Mouse (Mus musculus): Measurements from ENCODE around the gene Bcl11a.

DNA sequence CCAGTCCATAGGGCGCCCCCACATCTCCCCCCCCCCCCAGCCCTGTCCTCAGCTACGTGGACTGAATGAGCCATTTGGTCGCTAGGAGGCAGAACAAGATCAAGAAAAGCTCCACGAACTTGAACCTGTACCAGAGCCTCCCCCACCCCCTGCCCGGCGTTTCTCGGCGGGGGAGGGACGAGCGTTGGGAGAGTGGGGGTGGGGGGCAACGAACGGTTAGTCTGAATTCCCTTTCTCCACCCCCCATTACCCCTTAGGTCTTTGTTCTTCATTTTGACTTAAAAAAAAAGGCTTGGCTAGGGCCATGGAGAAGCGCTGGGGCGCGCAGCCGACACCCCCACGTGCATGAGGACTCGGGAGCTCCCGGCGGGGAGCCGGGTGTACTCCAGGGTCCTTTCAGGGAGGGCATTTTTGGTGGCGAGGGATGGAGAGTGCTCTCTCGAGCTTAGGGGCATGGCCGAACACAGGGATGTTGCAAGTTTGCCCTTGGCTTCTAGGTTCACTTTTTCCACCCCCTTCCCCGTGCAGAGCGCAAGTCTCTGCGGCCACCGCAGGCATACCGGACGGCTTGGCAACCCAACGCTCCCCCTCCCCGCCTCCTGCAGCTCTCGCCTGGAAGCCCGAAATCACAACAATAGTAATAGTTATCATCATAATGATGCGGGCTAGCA is 3.3 kb downstream of the Bcl11a start:
- no peak for TF ChIP-seq POLR2A (IDR thresholded peaks at IDR 0.05; ENCODE audit: insufficient read length, low read depth)
- TF ChIP-seq MAX (IDR thresholded peaks at IDR 0.05; ENCODE audit: low read depth) = no peak
- no peak for TF ChIP-seq POLR2AphosphoS2 (IDR thresholded peaks at IDR 0.05; ENCODE audit: insufficient read length, low read depth)
- no peak for TF ChIP-seq E2F4 (IDR thresholded peaks at IDR 0.05; ENCODE audit: insufficient read depth)
- TF ChIP-seq REST (IDR thresholded peaks at IDR 0.05; ENCODE audit: insufficient read depth, insufficient read length) = no peak
- no peak for TF ChIP-seq CEBPB (IDR thresholded peaks at IDR 0.05; ENCODE audit: insufficient read depth, poor library complexity, severe bottlenecking)
- no peak for TF ChIP-seq TCF12 (IDR thresholded peaks at IDR 0.05; ENCODE audit: insufficient read depth, poor library complexity, severe bottlenecking)
- TF ChIP-seq USF1 (IDR thresholded peaks at IDR 0.05; ENCODE audit: low read depth) = no peak
- no peak for TF ChIP-seq MYOG (IDR thresholded peaks at IDR 0.05; ENCODE audit: control insufficient read depth in 1 of 3, insufficient read depth in 1 of 3, insufficient read length in 2 of 3, low read depth in 2 of 3)
